Mouse (Mus musculus): ENCODE measurements around the gene Fxyd1. TPM values are rescaled to one million over a fixed set of nuclear protein-coding genes. Genes with fewer than 3 reads are reported as not detected.

Fxyd1 gene
- polyA plus RNA-seq, 1 experiment from 2014 or later: 76.3 TPM

GRCm38 (mm10) chr7:31080611-31081010 is 23.6 kb upstream of the Fxyd1 start:
- WGBS: 54% methylated on average over 3 of the region's 3 CpGs
- DNase-seq (ENCODE audit: low spot score): no peak
- H3K4me3 ChIP-seq (replicated peaks; ENCODE audit: low read depth, low read length): no peak overlapping the region
- no peaks in the 10 kb centered on the region for H3K27me3 ChIP-seq (ENCODE audit: insufficient read depth, low read length)
- H3K9ac ChIP-seq (ENCODE audit: low read depth, low read length): no peak overlapping the region
- H3K27ac ChIP-seq: no peak overlapping the region
- H3K4me2 ChIP-seq (ENCODE audit: low read length): no peak overlapping the region
- TF ChIP-seq CTCF (IDR thresholded peaks at IDR 0.05; ENCODE audit: low read depth): no peak
- no peak for ATAC-seq (replicated peaks; ENCODE audit: low FRiP score, low read depth)
- H3K4me1 ChIP-seq (replicated peaks; ENCODE audit: insufficient read depth, low read length): peaks cover 6% of the 10 kb centered on the region; the same call in 1 of the 2 replicates
- H3K36me3 ChIP-seq (ENCODE audit: insufficient read depth, low read length): no peaks in the 10 kb centered on the region
- H3K9me3 ChIP-seq (replicated peaks; ENCODE audit: low read length): no peaks in the 10 kb centered on the region

GRCm38 (mm10) chr7:31079670-31080069 is 22.7 kb upstream of the Fxyd1 start:
- Histone ChIP-seq H3K4me1 (replicated peaks; ENCODE audit: insufficient read depth, low read length) (peaks cover 2% of the 10 kb centered on the region; the same call in 1 of the 2 replicates), H3K9ac (ENCODE audit: low read depth, low read length) (no peak overlapping the region), H3K27ac (no peak overlapping the region), H3K9me3 (replicated peaks; ENCODE audit: low read length) (no peaks in the 10 kb centered on the region), H3K4me3 (replicated peaks; ENCODE audit: low read depth, low read length) (no peak overlapping the region), H3K27me3 (ENCODE audit: insufficient read depth, low read length) (no peaks in the 10 kb centered on the region), H3K36me3 (ENCODE audit: insufficient read depth, low read length) (no peaks in the 10 kb centered on the region), H3K4me2 (ENCODE audit: low read length) (no peak overlapping the region)
- ATAC-seq (replicated peaks; ENCODE audit: low FRiP score, low read depth): no peak
- no peak for TF ChIP-seq CTCF (IDR thresholded peaks at IDR 0.05; ENCODE audit: low read depth)
- no peak for DNase-seq (ENCODE audit: low spot score)
- 83% methylated on average over 8 of the region's 8 CpGs for WGBS

- Histone ChIP-seq H3K4me2 (ENCODE audit: low read length) (no peak overlapping the region), H3K9ac (ENCODE audit: low read depth, low read length) (no peak overlapping the region), H3K36me3 (ENCODE audit: insufficient read depth, low read length) (no peaks in the 10 kb centered on the region), H3K9me3 (replicated peaks; ENCODE audit: low read length) (no peaks in the 10 kb centered on the region), H3K4me1 (replicated peaks; ENCODE audit: insufficient read depth, low read length) (no peaks in the 10 kb centered on the region), H3K27me3 (ENCODE audit: insufficient read depth, low read length) (no peaks in the 10 kb centered on the region), H3K4me3 (replicated peaks; ENCODE audit: low read depth, low read length) (no peak overlapping the region), H3K27ac (no peak overlapping the region)
- TF ChIP-seq CTCF (IDR thresholded peaks at IDR 0.05; ENCODE audit: low read depth): peak; percentile 89
- 48% methylated on average over 5 of the region's 5 CpGs for WGBS
- ATAC-seq (replicated peaks; ENCODE audit: low FRiP score, low read depth): 0 out of 2 replicates have a peak, but pooled peaks have one; percentile 39
- DNase-seq (ENCODE audit: low spot score): peak; percentile 88
Observed at GRCm38 (mm10) chr7:31077885-31078445, 21.0 kb upstream of the Fxyd1 start.

GRCm38 (mm10) chr7:31077470-31077869 is 20.5 kb upstream of the Fxyd1 start:
- no peak for ATAC-seq (replicated peaks; ENCODE audit: low FRiP score, low read depth)
- 56% methylated on average over 6 of the region's 6 CpGs for WGBS
- no peak overlapping the region for H3K27ac ChIP-seq
- no peak overlapping the region for H3K4me2 ChIP-seq (ENCODE audit: low read length)
- no peaks in the 10 kb centered on the region for H3K36me3 ChIP-seq (ENCODE audit: insufficient read depth, low read length)
- no peaks in the 10 kb centered on the region for H3K4me1 ChIP-seq (replicated peaks; ENCODE audit: insufficient read depth, low read length)
- H3K9ac ChIP-seq (ENCODE audit: low read depth, low read length): no peak overlapping the region
- no peak overlapping the region for H3K4me3 ChIP-seq (replicated peaks; ENCODE audit: low read depth, low read length)
- no peak for TF ChIP-seq CTCF (IDR thresholded peaks at IDR 0.05; ENCODE audit: low read depth)
- no peaks in the 10 kb centered on the region for H3K27me3 ChIP-seq (ENCODE audit: insufficient read depth, low read length)
- no peaks in the 10 kb centered on the region for H3K9me3 ChIP-seq (replicated peaks; ENCODE audit: low read length)
- no peak for DNase-seq (ENCODE audit: low spot score)

GRCm38 (mm10) chr7:31076492-31076891 is 19.5 kb upstream of the Fxyd1 start, which contains the start of gene Fxyd3:
Gene Fxyd3, minus strand, starts transcription at chr7:31076704.
- Histone ChIP-seq H3K36me3 (ENCODE audit: insufficient read depth, low read length) (no peaks in the 10 kb centered on the region), H3K9me3 (replicated peaks; ENCODE audit: low read length) (no peaks in the 10 kb centered on the region), H3K9ac (ENCODE audit: low read depth, low read length) (no peak within 1 kb of the TSS), H3K27ac (no peak within 1 kb of the TSS), H3K4me2 (ENCODE audit: low read length) (no peak within 1 kb of the TSS), H3K27me3 (ENCODE audit: insufficient read depth, low read length) (no peaks in the 10 kb centered on the region), H3K4me3 (replicated peaks; ENCODE audit: low read depth, low read length) (no peak within 1 kb of the TSS), H3K4me1 (replicated peaks; ENCODE audit: insufficient read depth, low read length) (no peaks in the 10 kb centered on the region)
- WGBS: 43% methylated on average over 5 of the region's 5 CpGs
- ATAC-seq (replicated peaks; ENCODE audit: low FRiP score, low read depth) (no peak), DNase-seq (ENCODE audit: low spot score) (no peak)
- no peak for TF ChIP-seq CTCF (IDR thresholded peaks at IDR 0.05; ENCODE audit: low read depth)

- H3K27ac ChIP-seq: no peak overlapping the region
- no peak overlapping the region for H3K4me3 ChIP-seq (replicated peaks; ENCODE audit: low read depth, low read length)
Observed at GRCm38 (mm10) chr7:31074713-31075069, 17.7 kb upstream of the Fxyd1 start.

More at GRCm38 (mm10) chr7:31074713-31075069, 17.7 kb upstream of the Fxyd1 start:
- WGBS: 49% methylated on average over 5 of the region's 5 CpGs
- Histone ChIP-seq H3K4me1 (replicated peaks; ENCODE audit: insufficient read depth, low read length) (no peaks in the 10 kb centered on the region), H3K27me3 (ENCODE audit: insufficient read depth, low read length) (no peaks in the 10 kb centered on the region), H3K36me3 (ENCODE audit: insufficient read depth, low read length) (no peaks in the 10 kb centered on the region), H3K9me3 (replicated peaks; ENCODE audit: low read length) (no peaks in the 10 kb centered on the region), H3K4me2 (ENCODE audit: low read length) (no peak overlapping the region), H3K9ac (ENCODE audit: low read depth, low read length) (no peak overlapping the region)
- no peak for TF ChIP-seq CTCF (IDR thresholded peaks at IDR 0.05; ENCODE audit: low read depth)
- no peak for DNase-seq (ENCODE audit: low spot score)
- no peak for ATAC-seq (replicated peaks; ENCODE audit: low FRiP score, low read depth)
